Mouse (Mus musculus): ENCODE measurements around the gene Uqcc2. TPM values are rescaled to one million over a fixed set of nuclear protein-coding genes. Genes with fewer than 3 reads are reported as not detected.
A peak's percentile ranks its signal among the peaks of the same experiment; 100 is the strongest.

Gene Uqcc2
- polyA plus RNA-seq, 1 experiment: 49.1 TPM

GRCm38 (mm10) chr17:27121266-27121665 lies 12.4 kb downstream of the Uqcc2 start:
- H3K36me3 ChIP-seq (ENCODE audit: control insufficient read depth, insufficient read depth, low read length): peaks cover 68% of the 10 kb centered on the region
- H3K4me3 ChIP-seq (ENCODE audit: extremely low read depth, insufficient read depth, insufficient read length): no peak overlapping the region
- peaks cover 10% of the 10 kb centered on the region; the same call in 1 of the 2 replicates for H3K4me1 ChIP-seq (ENCODE audit: control insufficient read depth, insufficient read depth, insufficient read length)
- DNase-seq (ENCODE audit: low read depth in 1 of 2, low spot score in 2 of 2): no peak
- TF ChIP-seq POLR2A (IDR thresholded peaks at IDR 0.05; ENCODE audit: low read depth, low read length) (no peak), CTCF (IDR thresholded peaks at IDR 0.05; ENCODE audit: extremely low read depth, insufficient read depth, insufficient read length, insufficient replicate concordance) (no peak)
- no peaks in the 10 kb centered on the region for H3K27me3 ChIP-seq (ENCODE audit: control insufficient read depth, insufficient read depth, low read length)
- H3K27ac ChIP-seq (ENCODE audit: insufficient read depth, low read length): no peak overlapping the region
- WGBS: 90% methylated on average over 14 of the region's 14 CpGs

- TF ChIP-seq CTCF (IDR thresholded peaks at IDR 0.05; ENCODE audit: extremely low read depth, insufficient read depth, insufficient read length, insufficient replicate concordance) (peak; percentile 23; the same call in 1 of the 2 replicates), POLR2A (IDR thresholded peaks at IDR 0.05; ENCODE audit: low read depth, low read length) (no peak)
- H3K27me3 ChIP-seq (ENCODE audit: control insufficient read depth, insufficient read depth, low read length): no peaks in the 10 kb centered on the region
- H3K4me3 ChIP-seq (ENCODE audit: extremely low read depth, insufficient read depth, insufficient read length): no peak overlapping the region
- H3K36me3 ChIP-seq (ENCODE audit: control insufficient read depth, insufficient read depth, low read length): peaks cover 75% of the 10 kb centered on the region
- peaks cover 10% of the 10 kb centered on the region; the same call in 1 of the 2 replicates for H3K4me1 ChIP-seq (ENCODE audit: control insufficient read depth, insufficient read depth, insufficient read length)
- no peak overlapping the region for H3K27ac ChIP-seq (ENCODE audit: insufficient read depth, low read length)
- 83% methylated on average over 18 of the region's 18 CpGs for WGBS
- no peak for DNase-seq (ENCODE audit: low read depth in 1 of 2, low spot score in 2 of 2)
These were observed 13.1 kb downstream of the Uqcc2 start for GRCm38 (mm10) chr17:27120561-27121024.

GRCm38 (mm10) chr17:27119954-27120353 lies 13.8 kb downstream of the Uqcc2 start:
- WGBS: 81% methylated on average over 8 of the region's 8 CpGs
- peaks cover 10% of the 10 kb centered on the region; the same call in 1 of the 2 replicates for H3K4me1 ChIP-seq (ENCODE audit: control insufficient read depth, insufficient read depth, insufficient read length)
- no peak for DNase-seq (ENCODE audit: low read depth in 1 of 2, low spot score in 2 of 2)
- no peak overlapping the region for H3K27ac ChIP-seq (ENCODE audit: insufficient read depth, low read length)
- no peak for TF ChIP-seq CTCF (IDR thresholded peaks at IDR 0.05; ENCODE audit: extremely low read depth, insufficient read depth, insufficient read length, insufficient replicate concordance)
- TF ChIP-seq POLR2A (IDR thresholded peaks at IDR 0.05; ENCODE audit: low read depth, low read length): no peak
- no peaks in the 10 kb centered on the region for H3K27me3 ChIP-seq (ENCODE audit: control insufficient read depth, insufficient read depth, low read length)
- no peak overlapping the region for H3K4me3 ChIP-seq (ENCODE audit: extremely low read depth, insufficient read depth, insufficient read length)
- peaks cover 80% of the 10 kb centered on the region for H3K36me3 ChIP-seq (ENCODE audit: control insufficient read depth, insufficient read depth, low read length)

GRCm38 (mm10) chr17:27119540-27119895 lies 14.2 kb downstream of the Uqcc2 start:
- Histone ChIP-seq H3K36me3 (ENCODE audit: control insufficient read depth, insufficient read depth, low read length) (peaks cover 84% of the 10 kb centered on the region), H3K4me1 (ENCODE audit: control insufficient read depth, insufficient read depth, insufficient read length) (peaks cover 10% of the 10 kb centered on the region; the same call in 1 of the 2 replicates), H3K27ac (ENCODE audit: insufficient read depth, low read length) (no peak overlapping the region), H3K27me3 (ENCODE audit: control insufficient read depth, insufficient read depth, low read length) (no peaks in the 10 kb centered on the region), H3K4me3 (ENCODE audit: extremely low read depth, insufficient read depth, insufficient read length) (no peak overlapping the region)
- TF ChIP-seq CTCF (IDR thresholded peaks at IDR 0.05; ENCODE audit: extremely low read depth, insufficient read depth, insufficient read length, insufficient replicate concordance) (no peak), POLR2A (IDR thresholded peaks at IDR 0.05; ENCODE audit: low read depth, low read length) (no peak)
- DNase-seq (ENCODE audit: low read depth in 1 of 2, low spot score in 2 of 2): no peak
- WGBS: 96% methylated on average over 4 of the region's 4 CpGs

- DNase-seq (ENCODE audit: low read depth in 1 of 2, low spot score in 2 of 2): no peak
- Histone ChIP-seq H3K27me3 (ENCODE audit: control insufficient read depth, insufficient read depth, low read length) (no peaks in the 10 kb centered on the region), H3K4me1 (ENCODE audit: control insufficient read depth, insufficient read depth, insufficient read length) (peaks cover 10% of the 10 kb centered on the region; the same call in 1 of the 2 replicates), H3K4me3 (ENCODE audit: extremely low read depth, insufficient read depth, insufficient read length) (no peak overlapping the region), H3K36me3 (ENCODE audit: control insufficient read depth, insufficient read depth, low read length) (peaks cover 88% of the 10 kb centered on the region), H3K27ac (ENCODE audit: insufficient read depth, low read length) (no peak overlapping the region)
- no peak for TF ChIP-seq CTCF (IDR thresholded peaks at IDR 0.05; ENCODE audit: extremely low read depth, insufficient read depth, insufficient read length, insufficient replicate concordance)
- no peak for TF ChIP-seq POLR2A (IDR thresholded peaks at IDR 0.05; ENCODE audit: low read depth, low read length)
- WGBS: 51% methylated on average over 25 of the region's 25 CpGs
These were observed 14.8 kb downstream of the Uqcc2 start for GRCm38 (mm10) chr17:27118676-27119539.

GRCm38 (mm10) chr17:27110072-27110471 lies 23.6 kb downstream of the Uqcc2 start:
- Histone ChIP-seq H3K27ac (ENCODE audit: insufficient read depth, low read length) (no peak overlapping the region), H3K27me3 (ENCODE audit: control insufficient read depth, insufficient read depth, low read length) (no peaks in the 10 kb centered on the region), H3K4me1 (ENCODE audit: control insufficient read depth, insufficient read depth, insufficient read length) (no peaks in the 10 kb centered on the region), H3K4me3 (ENCODE audit: extremely low read depth, insufficient read depth, insufficient read length) (no peak overlapping the region), H3K36me3 (ENCODE audit: control insufficient read depth, insufficient read depth, low read length) (peaks cover 64% of the 10 kb centered on the region)
- TF ChIP-seq CTCF (IDR thresholded peaks at IDR 0.05; ENCODE audit: extremely low read depth, insufficient read depth, insufficient read length, insufficient replicate concordance): no peak
- WGBS: 89% methylated on average over 7 of the region's 7 CpGs
- DNase-seq (ENCODE audit: low read depth in 1 of 2, low spot score in 2 of 2): no peak

GRCm38 (mm10) chr17:27107936-27108335 lies 25.8 kb downstream of the Uqcc2 start:
- DNase-seq (ENCODE audit: low read depth in 1 of 2, low spot score in 2 of 2): no peak
- TF ChIP-seq CTCF (IDR thresholded peaks at IDR 0.05; ENCODE audit: extremely low read depth, insufficient read depth, insufficient read length, insufficient replicate concordance): no peak
- Histone ChIP-seq H3K27ac (ENCODE audit: insufficient read depth, low read length) (no peak overlapping the region), H3K4me3 (ENCODE audit: extremely low read depth, insufficient read depth, insufficient read length) (no peak overlapping the region), H3K36me3 (ENCODE audit: control insufficient read depth, insufficient read depth, low read length) (peaks cover 55% of the 10 kb centered on the region), H3K27me3 (ENCODE audit: control insufficient read depth, insufficient read depth, low read length) (no peaks in the 10 kb centered on the region), H3K4me1 (ENCODE audit: control insufficient read depth, insufficient read depth, insufficient read length) (no peaks in the 10 kb centered on the region)
- 88% methylated on average over 6 of the region's 6 CpGs for WGBS
